17 mouse cellular contexts compared by ENCODE assay signal in genomic region chr5:116171721-116172120, GRCm38 (mm10).
"Had no signal": no experiment of that assay in that cellular context is flagged by ENCODE, and none has a peak within 500 bp of the region (broad histone marks: within the 10 kb centered on the region; RNA-seq: fewer than 3 reads in every experiment).

No protein-coding gene starts in this region.

- DNase-seq: gastrocnemius, adult 2 months; gastrocnemius, postnatal 10 days; gastrocnemius, postnatal 25 days; heart, adult 18-20 months; heart, postnatal 10 days; heart, postnatal 4 days; kidney, adult 11 months; kidney, adult 2 months; kidney, adult 9 months; kidney, postnatal 14 days; kidney, postnatal 36 days; layer of hippocampus, adult 9-11 months; layer of hippocampus, postnatal 36 days; left cerebral cortex, postnatal 4 days had no signal

- ATAC-seq: hindbrain, embryonic 16.5 days; intestine, embryonic 16.5 days; liver, embryonic 12.5 days had no signal
